Mouse (Mus musculus) erythroblast, embryonic 14.5 days (primary cell): ENCODE data around the gene Ptpn14.

Experiments used
- GATA1 ChIP-seq: IDR thresholded peaks from 2 replicates; pipeline ENCODE4 v1.6.1; 2012; ENCODE audit warnings: low read length, inconsistent platforms, mixed read lengths
- TAL1 ChIP-seq: IDR thresholded peaks from 3 replicates; pipeline ENCODE4 v1.6.1; 2012; ENCODE audit warnings: low read length, inconsistent platforms, mixed read lengths

DNA sequence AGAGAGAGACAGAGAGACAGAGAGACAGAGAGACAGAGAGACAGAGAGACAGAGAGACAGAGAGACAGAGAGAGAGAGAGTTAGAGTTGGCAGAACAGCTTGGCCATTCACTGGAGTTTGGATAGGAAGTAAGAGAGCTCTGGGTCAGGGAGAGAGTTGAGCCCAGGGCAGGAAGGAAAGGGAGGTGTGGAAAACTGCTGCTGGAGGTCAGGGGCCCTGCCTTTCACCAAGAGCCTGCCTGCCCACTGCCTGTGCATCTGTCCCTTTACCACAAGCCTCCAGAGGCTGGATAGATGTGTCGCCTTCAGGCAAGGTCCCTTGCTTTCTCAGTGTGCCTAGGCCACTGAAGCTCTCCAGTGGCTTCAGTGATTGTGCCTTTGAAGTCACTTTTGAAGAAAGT, 46.7 kb downstream of the Ptpn14 start:
- TF ChIP-seq TAL1: no peak
- no peak for TF ChIP-seq GATA1
